Mouse (Mus musculus) liver, embryonic 14.5 days (tissue): ENCODE measurements at regions not wholly inside any gene's neighbourhood (a gene's known extent, or its start where the extent isn't known, plus 50 kb on each side); places are given as distances from the start of the nearest gene placed in this dataset.

Experiments
- CTCF ChIP-seq: IDR thresholded peaks from 2 replicates; pipeline ENCODE4 v1.5.1; 2016; ENCODE audit warnings: antibody characterized with exemption, low read depth, control low read depth
- EP300 ChIP-seq: IDR thresholded peaks from 2 replicates; pipeline ENCODE4 v1.6.1; 2016; ENCODE audit warnings: antibody characterized with exemption, low read depth

DNA sequence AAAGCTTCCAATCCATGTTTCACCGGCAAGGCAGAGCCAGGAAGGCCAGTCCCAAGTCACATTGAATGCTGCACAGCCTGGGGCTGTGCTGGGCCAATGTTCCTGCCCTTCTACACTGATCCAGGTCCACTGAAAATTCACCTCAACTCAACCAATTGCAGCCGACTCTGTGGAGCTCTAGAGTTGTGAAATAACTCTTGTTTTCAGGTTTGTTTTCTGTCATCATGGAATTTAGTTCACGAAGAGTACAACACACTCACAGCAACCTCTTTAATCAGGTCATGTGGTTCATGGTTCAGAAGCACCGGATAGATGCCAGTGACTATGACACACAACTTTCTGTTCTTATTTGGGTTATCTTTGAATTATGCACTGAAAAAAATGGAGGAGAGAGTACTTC lies 640.1 kb downstream of the Nedd1 start:
- TF ChIP-seq CTCF (no peak), EP300 (no peak)
